Comparison of ENCODE assay signal across 8 mouse cellular contexts in genomic region chr2:181496831-181497547, GRCm38 (mm10). TPM values are rescaled to one million over a fixed set of nuclear protein-coding genes. Genes with fewer than 3 reads are reported as not detected.
DNase-seq lines count a peak whose midpoint lies in the region; ATAC-seq lines count a peak whose summit lies in the region.

Tpd52l2 (plus strand) TSS chr2:181497142.

- no peaks in the 10 kb centered on the region for H3K9me3 ChIP-seq in hindbrain, embryonic 15.5 days

- H3K36me3 ChIP-seq in hindbrain, embryonic 15.5 days: peaks cover 23% of the 10 kb centered on the region

- peaks cover 18% of the 10 kb centered on the region for H3K4me1 ChIP-seq in hindbrain, embryonic 15.5 days (replicated peaks)

- peak within 1 kb of the TSS; percentile 95 for H3K4me3 ChIP-seq in hindbrain, embryonic 15.5 days

- no peaks in the 10 kb centered on the region for H3K27me3 ChIP-seq in hindbrain, embryonic 15.5 days

- peak within 1 kb of the TSS; percentile 99 for H3K4me2 ChIP-seq in hindbrain, embryonic 15.5 days

- peak within 1 kb of the TSS; percentile 91 for H3K27ac ChIP-seq in hindbrain, embryonic 15.5 days (replicated peaks)

- DNase-seq in T-cell, adult 2 months (ENCODE audit: low spot score): peak; percentile 93
- DNase-seq in cerebellum, postnatal 36 days: peak; percentile 93 to 94
- peak; percentile 85 to 95 for DNase-seq in frontal cortex, postnatal 36 days (ENCODE audit: low spot score in 2 of 2)
- peak; percentile 89 for DNase-seq in left cerebral cortex, adult 11 months (ENCODE audit: low spot score)
- DNase-seq in lung, postnatal 4 days: peak; percentile 95
- DNase-seq in retina, postnatal 7 days (ENCODE audit: low read depth, low spot score): peak; percentile 88
- peak; percentile 68 for DNase-seq in urinary bladder, adult 2 months (ENCODE audit: low spot score)

- WGBS in hindbrain, embryonic 15.5 days: under 1% methylated on average over 46 of the region's 46 CpGs

- peak; percentile 97 for ATAC-seq in hindbrain, embryonic 15.5 days (ENCODE audit: low FRiP score, low read depth)

- peak within 1 kb of the TSS; percentile 96 for H3K9ac ChIP-seq in hindbrain, embryonic 15.5 days

RNA-seq across cellular contexts. Expression of gene Tpd52l2, which starts in this region (rescaled TPM):
- polyA plus RNA-seq in hindbrain, embryonic 15.5 days (2015; fragmentation: Nextera tagmentation; extraction: Ambion mirVana): 117 and 118 TPM in 2 replicates
- polyA plus RNA-seq in urinary bladder, adult 2 months (2012; rRNA removed): 118 and 128 TPM in 2 replicates

Comparison
In these comparisons a context has a peak if more than half of its experiments do, and no peak if none do; other contexts are left out.
1. Peak in every context shown above with its lines: DNase-seq, ATAC-seq, H3K4me3 ChIP-seq and H3K27ac ChIP-seq.